10 mouse cellular contexts compared by ENCODE assay signal in genomic region chr2:20768681-20769080, GRCm38 (mm10).
DNase-seq lines count a peak whose midpoint lies in the region; ATAC-seq and TF ChIP-seq lines count a peak whose summit lies in the region.
"Had no signal": no experiment of that assay in that cellular context is flagged by ENCODE, and none has a peak within 500 bp of the region (broad histone marks: within the 10 kb centered on the region; RNA-seq: fewer than 3 reads in every experiment).

No protein-coding gene starts in this region.

- no peaks in the 10 kb centered on the region for H3K4me1 ChIP-seq in kidney, adult 2 months (ENCODE audit: control insufficient read depth, insufficient read depth, low read length)
- no peaks in the 10 kb centered on the region for H3K4me1 ChIP-seq in embryonic facial prominence, embryonic 11.5 days (ENCODE audit: control insufficient read depth, insufficient read depth, low read length)
- H3K4me1 ChIP-seq: hindbrain, embryonic 15.5 days had no signal

- H3K4me3 ChIP-seq in kidney, adult 2 months (ENCODE audit: insufficient read depth, low read depth, low read length) = no peak overlapping the region
- no peak overlapping the region for H3K4me3 ChIP-seq in embryonic facial prominence, embryonic 11.5 days (ENCODE audit: low read depth, low read length)
- H3K4me3 ChIP-seq: hindbrain, embryonic 15.5 days had no signal

- H3K4me2 ChIP-seq in embryonic facial prominence, embryonic 11.5 days (ENCODE audit: low read depth, low read length) = no peak overlapping the region
- H3K4me2 ChIP-seq: hindbrain, embryonic 15.5 days had no signal

- no peak for ATAC-seq in embryonic facial prominence, embryonic 11.5 days (replicated peaks; ENCODE audit: insufficient number of reproducible peaks, low FRiP score, low TSS enrichment, low read depth)
- no peak for ATAC-seq in frontal cortex, adult (ENCODE audit: low TSS enrichment)

- no peak for DNase-seq in kidney, adult 2 months
- no peak for DNase-seq in kidney, adult 8-10 months
- DNase-seq in testis, postnatal 14 days (ENCODE audit: low spot score) = peak; percentile 32
- DNase-seq in testis, postnatal 10 days (ENCODE audit: low spot score) = no peak
- DNase-seq in embryonic facial prominence, embryonic 11.5 days (ENCODE audit: low spot score) = peak; percentile 46
- no peak for DNase-seq in spleen, adult 12 weeks (ENCODE audit: low spot score)
- DNase-seq: cerebellum, postnatal 10 days; heart, adult 18-20 months had no signal

- no peak overlapping the region for H3K27ac ChIP-seq in kidney, adult 2 months (ENCODE audit: insufficient read depth, low read depth, low read length)
- no peak overlapping the region for H3K27ac ChIP-seq in embryonic facial prominence, embryonic 11.5 days (replicated peaks; ENCODE audit: low read depth, low read length)
- H3K27ac ChIP-seq: hindbrain, embryonic 15.5 days had no signal

- H3K9ac ChIP-seq in embryonic facial prominence, embryonic 11.5 days (replicated peaks; ENCODE audit: low read length) = no peak overlapping the region
- H3K9ac ChIP-seq: hindbrain, embryonic 15.5 days had no signal

- no peaks in the 10 kb centered on the region for H3K27me3 ChIP-seq in kidney, adult 2 months (replicated peaks; ENCODE audit: control insufficient read depth, insufficient read depth, low read length)
- H3K27me3 ChIP-seq in embryonic facial prominence, embryonic 11.5 days (ENCODE audit: control insufficient read depth, insufficient read depth, low read length) = no peaks in the 10 kb centered on the region
- H3K27me3 ChIP-seq: hindbrain, embryonic 15.5 days had no signal

- peak; percentile 32 for TF ChIP-seq CTCF in kidney, adult 2 months (conservative IDR thresholded peaks at IDR 0.05; ENCODE audit: insufficient read depth, insufficient read length, low read depth, low read length)

- H3K36me3 ChIP-seq in kidney, adult 2 months (ENCODE audit: control insufficient read depth, insufficient read depth, low read length) = no peaks in the 10 kb centered on the region
- H3K36me3 ChIP-seq in embryonic facial prominence, embryonic 11.5 days (replicated peaks; ENCODE audit: control insufficient read depth, insufficient read depth, low read depth, low read length) = no peaks in the 10 kb centered on the region; the same call in 1 of the 2 replicates
- H3K36me3 ChIP-seq: hindbrain, embryonic 15.5 days had no signal

- H3K9me3 ChIP-seq in embryonic facial prominence, embryonic 11.5 days (replicated peaks; ENCODE audit: control insufficient read depth, low read length) = no peaks in the 10 kb centered on the region
- H3K9me3 ChIP-seq: hindbrain, embryonic 15.5 days had no signal

- no peak for TF ChIP-seq POLR2A in kidney, adult 2 months (IDR thresholded peaks at IDR 0.05; ENCODE audit: low read depth, low read length)

- WGBS in kidney, adult 2 months = 72% methylated on average over 5 of the region's 5 CpGs
- WGBS in embryonic facial prominence, embryonic 11.5 days = 60% methylated on average over 5 of the region's 5 CpGs

Comparison
In these comparisons a context has a peak if more than half of its experiments do, and no peak if none do; other contexts are left out.
1. DNase-seq: peak in testis, postnatal 14 days (single experiment) and embryonic facial prominence, embryonic 11.5 days (single experiment); none in kidney, adult 2 months (single experiment), kidney, adult 8-10 months (0 of 2), testis, postnatal 10 days (single experiment) and spleen, adult 12 weeks (single experiment).